Mouse (Mus musculus): ENCODE data around the gene Nol4l. TPM values are rescaled to one million over a fixed set of nuclear protein-coding genes. Genes with fewer than 3 reads are reported as not detected.

Nol4l gene
- total and polyA plus RNA-seq, 3 experiments, result 4.4 to 7.1 TPM; not detected in 1

GRCm38 (mm10) chr2:153380479-153380878 is 149.3 kb downstream of the Nol4l start:
- peaks cover 12% of the 10 kb centered on the region for H3K79me2 ChIP-seq (ENCODE audit: control insufficient read depth, insufficient read depth, low read length, poor library complexity)
- no peak overlapping the region for H3K27ac ChIP-seq (ENCODE audit: control insufficient read depth, low read depth, low read length)
- DNase-seq (ENCODE audit: low read depth, low spot score), result peak; percentile 75
- peaks cover 4 to 7% of the 10 kb centered on the region in 2 experiments; a peak in 3 of 4 replicates for H3K4me1 ChIP-seq (ENCODE audit: control insufficient read depth in 1 of 2, insufficient read depth in 2 of 2, low read length in 2 of 2)
- H3K36me3 ChIP-seq (ENCODE audit: control insufficient read depth in 1 of 2, insufficient read depth in 2 of 2, low read length in 2 of 2), result peaks cover 31 to 40% of the 10 kb centered on the region in 2 experiments
- no peak overlapping the region for H3K9ac ChIP-seq (ENCODE audit: control insufficient read depth, low read depth, low read length, poor library complexity, severe bottlenecking)
- no peak for TF ChIP-seq POLR2AphosphoS2 (IDR thresholded peaks at IDR 0.05; ENCODE audit: low read length)
- peak; percentile 49; the same call in 1 of the 2 replicates for TF ChIP-seq TAL1 (IDR thresholded peaks at IDR 0.05; ENCODE audit: low read length)
- TF ChIP-seq GATA1 (IDR thresholded peaks at IDR 0.05; ENCODE audit: low read depth, low read length), result peak; percentile 89
- peak; percentile 65 for TF ChIP-seq TCF12 (IDR thresholded peaks at IDR 0.05; ENCODE audit: low read depth, low read length)
- no peak for TF ChIP-seq CHD1 (IDR thresholded peaks at IDR 0.05; ENCODE audit: low read depth, low read length)
- TF ChIP-seq RCOR1 (IDR thresholded peaks at IDR 0.05; ENCODE audit: low read depth, low read length), result 0 out of 2 replicates have a peak, but pooled peaks have one; percentile 40
- TF ChIP-seq NELFE (IDR thresholded peaks at IDR 0.05; ENCODE audit: low read depth, low read length), result no peak
- peak; percentile 49 to 85; a peak in 3 of 4 replicates for TF ChIP-seq EP300 (IDR thresholded peaks at IDR 0.05; ENCODE audit: low read depth in 1 of 2, low read length in 2 of 2)
- peak; percentile 54 for TF ChIP-seq ETS1 (IDR thresholded peaks at IDR 0.05; ENCODE audit: low read depth, low read length)
- no peaks in the 10 kb centered on the region for H3K9me3 ChIP-seq (replicated peaks; ENCODE audit: insufficient read depth, low read length)
- no peaks in the 10 kb centered on the region for H3K27me3 ChIP-seq (ENCODE audit: control insufficient read depth in 1 of 2, insufficient read depth in 2 of 2, low read length in 2 of 2)
- H3K4me3 ChIP-seq (ENCODE audit: control insufficient read depth in 1 of 2, insufficient read depth in 1 of 2, low read depth in 2 of 2, low read length in 2 of 2), result no peak overlapping the region

GRCm38 (mm10) chr2:153375380-153375779 is 154.4 kb downstream of the Nol4l start:
- Histone ChIP-seq H3K9me3 (replicated peaks; ENCODE audit: insufficient read depth, low read length) (no peaks in the 10 kb centered on the region), H3K79me2 (ENCODE audit: control insufficient read depth, insufficient read depth, low read length, poor library complexity) (peaks cover 15% of the 10 kb centered on the region), H3K9ac (ENCODE audit: control insufficient read depth, low read depth, low read length, poor library complexity, severe bottlenecking) (no peak overlapping the region), H3K36me3 (ENCODE audit: control insufficient read depth in 1 of 2, insufficient read depth in 2 of 2, low read length in 2 of 2) (peaks cover 27 to 35% of the 10 kb centered on the region in 2 experiments), H3K4me1 (ENCODE audit: control insufficient read depth in 1 of 2, insufficient read depth in 2 of 2, low read length in 2 of 2) (peaks cover 4 to 7% of the 10 kb centered on the region in 2 experiments; a peak in 3 of 4 replicates), H3K27ac (ENCODE audit: control insufficient read depth, low read depth, low read length) (no peak overlapping the region), H3K4me3 (ENCODE audit: control insufficient read depth in 1 of 2, insufficient read depth in 1 of 2, low read depth in 2 of 2, low read length in 2 of 2) (no peak overlapping the region), H3K27me3 (ENCODE audit: control insufficient read depth in 1 of 2, insufficient read depth in 2 of 2, low read length in 2 of 2) (no peaks in the 10 kb centered on the region)
- no peak for DNase-seq (ENCODE audit: low read depth, low spot score)
- TF ChIP-seq ZKSCAN1 (IDR thresholded peaks at IDR 0.05; ENCODE audit: low read depth, low read length) (no peak), JUND (IDR thresholded peaks at IDR 0.05; ENCODE audit: low read depth, low read length) (no peak), USF1 (IDR thresholded peaks at IDR 0.05; ENCODE audit: low read depth, low read length) (no peak), RCOR1 (IDR thresholded peaks at IDR 0.05; ENCODE audit: low read depth, low read length) (no peak), CHD1 (IDR thresholded peaks at IDR 0.05; ENCODE audit: low read depth, low read length) (no peak), POLR2AphosphoS5 (IDR thresholded peaks at IDR 0.05; ENCODE audit: borderline replicate concordance, low read depth, low read length) (no peak), USF2 (IDR thresholded peaks at IDR 0.05; ENCODE audit: borderline replicate concordance in 1 of 2, insufficient read depth in 1 of 2, low read depth in 1 of 2, low read length in 2 of 2) (no peak), CHD2 (IDR thresholded peaks at IDR 0.05; ENCODE audit: low read length) (no peak), MAX (IDR thresholded peaks at IDR 0.05; ENCODE audit: low read length) (no peak), MEF2A (IDR thresholded peaks at IDR 0.05; ENCODE audit: extremely low read depth, insufficient replicate concordance, low read depth, low read length, poor library complexity, severe bottlenecking) (no peak), NELFE (IDR thresholded peaks at IDR 0.05; ENCODE audit: low read depth, low read length) (no peak), UBTF (IDR thresholded peaks at IDR 0.05; ENCODE audit: borderline replicate concordance, insufficient read depth, low read depth, low read length) (no peak), NRF1 (IDR thresholded peaks at IDR 0.05; ENCODE audit: insufficient read depth, low read depth, low read length, poor library complexity, severe bottlenecking) (no peak)

Data from MEL (cell line).